Mouse (Mus musculus) myocyte (in vitro differentiated cells): ENCODE results near the gene Cldn9. TPM values are rescaled to one million over a fixed set of nuclear protein-coding genes. Genes with fewer than 3 reads are reported as not detected.
A peak's percentile ranks its signal among the peaks of the same experiment; 100 is the strongest.

Experiments
- H3K27me3 ChIP-seq: one replicate; pipeline ENCODE4 v1.6.1; 2011; ENCODE audit not compliant: control insufficient read depth, insufficient read depth, insufficient read length
- H3K36me3 ChIP-seq: one replicate; pipeline ENCODE4 v1.6.1; 2011; ENCODE audit not compliant: control insufficient read depth, insufficient read depth
- H3K4me2 ChIP-seq: one replicate; pipeline ENCODE4 v1.6.1; 2011; ENCODE audit warnings: low read depth, control low read depth
- H3K4me3 ChIP-seq: one replicate; pipeline ENCODE4 v1.5.1; 2011; ENCODE audit warnings: mild to moderate bottlenecking, control low read depth, moderate library complexity
- H3K79me2 ChIP-seq: one replicate; pipeline ENCODE4 v1.6.1; 2011; ENCODE audit not compliant: control insufficient read depth, insufficient read depth
- H3ac ChIP-seq: one replicate; pipeline ENCODE4 v1.6.1; 2011; ENCODE audit not compliant: control insufficient read depth, insufficient read length
- CEBPB ChIP-seq: IDR thresholded peaks from 2 replicates; pipeline ENCODE4 v1.6.1; 2011; ENCODE audit warnings: mild to moderate bottlenecking, moderate library complexity; ENCODE audit not compliant: poor library complexity, insufficient read depth, severe bottlenecking
- E2F4 ChIP-seq: IDR thresholded peaks from one replicate; pipeline ENCODE4 v1.6.1; 2011; ENCODE audit warnings: mild to moderate bottlenecking, control low read depth, moderate library complexity; ENCODE audit not compliant: insufficient read depth
- MAX ChIP-seq: IDR thresholded peaks from one replicate; pipeline ENCODE4 v1.6.1; 2011; ENCODE audit warnings: low read depth, mild to moderate bottlenecking, control low read depth
- MYOD1 ChIP-seq, 3 experiments: IDR thresholded peaks; one replicate each; pipeline ENCODE4 v1.6.1; 2011; ENCODE audit warnings: control low read depth in 2 of 3, low read depth in 2 of 3, mild to moderate bottlenecking in 2 of 3, moderate library complexity in 1 of 3; ENCODE audit not compliant: insufficient read length in 2 of 3, control insufficient read depth in 1 of 3
- MYOG ChIP-seq, 3 experiments: IDR thresholded peaks; one replicate each; pipeline ENCODE4 v1.6.1; 2011; ENCODE audit warnings: control low read depth in 2 of 3, low read depth in 2 of 3, mild to moderate bottlenecking in 2 of 3; ENCODE audit not compliant: insufficient read length in 2 of 3, control insufficient read depth in 1 of 3, insufficient read depth in 1 of 3
- POLR2A ChIP-seq: IDR thresholded peaks from one replicate; pipeline ENCODE4 v1.6.1; 2011; ENCODE audit warnings: low read depth, mild to moderate bottlenecking, control low read depth, moderate library complexity; ENCODE audit not compliant: insufficient read length
- POLR2AphosphoS2 ChIP-seq: IDR thresholded peaks from one replicate; pipeline ENCODE4 v1.6.1; 2011; ENCODE audit warnings: low read depth, control low read depth; ENCODE audit not compliant: insufficient read length
- REST ChIP-seq: IDR thresholded peaks from one replicate; pipeline ENCODE4 v1.6.1; 2011; ENCODE audit warnings: mild to moderate bottlenecking, control low read depth, moderate library complexity; ENCODE audit not compliant: insufficient read depth, insufficient read length
- SRF ChIP-seq: IDR thresholded peaks from one replicate; pipeline ENCODE4 v1.6.1; 2011; ENCODE audit warnings: low read depth; ENCODE audit not compliant: control insufficient read depth, insufficient read length
- TCF12 ChIP-seq: IDR thresholded peaks from one replicate; pipeline ENCODE4 v1.6.1; 2011; ENCODE audit warnings: mild to moderate bottlenecking, control low read depth; ENCODE audit not compliant: poor library complexity, insufficient read depth, severe bottlenecking
- TCF3 ChIP-seq: IDR thresholded peaks from one replicate; pipeline ENCODE4 v1.6.1; 2011; ENCODE audit warnings: low read depth, control low read depth; ENCODE audit not compliant: insufficient read length
- USF1 ChIP-seq: IDR thresholded peaks from one replicate; pipeline ENCODE4 v1.6.1; 2011; ENCODE audit warnings: low read depth, mild to moderate bottlenecking, control low read depth, moderate library complexity
- polyA plus RNA-seq: library from polyadenylated mRNA; unstranded; fragments of >200 nt; fragmentation: generic; extraction: Trizol; gene quantifications from one replicate; pipeline ENCODE4 v1.2.1, GENCODE M21; 2012; ENCODE audit warnings: missing spikeins

The Cldn9 gene
- polyA plus RNA-seq, 1 experiment, result 0.24 TPM

DNA sequence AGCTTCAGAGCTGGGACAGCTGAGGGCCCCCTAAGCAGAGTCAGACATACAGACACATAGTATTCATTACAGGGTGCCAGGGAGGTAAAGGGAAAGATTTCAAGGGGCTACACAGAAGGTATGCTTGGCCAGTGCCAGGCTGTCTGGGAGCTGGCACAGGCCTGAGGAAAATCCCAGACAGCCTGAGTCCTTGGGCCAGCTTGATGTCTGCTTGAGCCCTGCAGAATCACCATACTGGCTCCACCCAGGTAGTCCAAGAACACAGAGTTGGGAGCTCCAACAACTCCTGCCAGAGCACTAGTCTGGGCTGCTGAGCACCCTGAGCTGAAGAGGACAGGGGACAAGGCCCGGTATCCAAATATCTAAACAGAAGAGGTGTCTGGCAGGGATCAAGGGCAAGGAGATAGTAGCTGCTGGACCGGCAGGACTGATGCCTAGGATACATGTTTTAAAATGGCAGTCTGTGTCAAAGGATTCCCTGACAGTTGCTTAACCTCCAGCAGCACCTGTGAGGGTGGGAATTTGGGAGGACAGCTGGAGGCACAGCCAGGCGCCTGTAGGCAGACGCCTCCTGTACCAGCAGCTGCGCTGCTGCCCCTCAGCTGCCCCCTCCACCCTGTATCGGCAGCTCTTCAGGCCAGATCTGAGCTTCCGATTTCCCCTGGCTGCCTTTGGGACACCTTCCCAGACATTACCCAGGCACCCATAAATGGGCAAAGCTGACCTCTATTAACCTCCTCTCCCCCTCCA lies 38.7 kb upstream of the Cldn9 start, which contains the start of gene 1520401A03Rik:
TSS of gene 1520401A03Rik (minus strand) at position 408 of the 750 bp plus-strand sequence.
- no peaks in the 10 kb centered on the region for H3K79me2 ChIP-seq
- H3K4me3 ChIP-seq, result no peak within 1 kb of the TSS
- TF ChIP-seq E2F4, result no peak
- TF ChIP-seq POLR2AphosphoS2, result no peak
- peak; percentile 97 for TF ChIP-seq TCF12
- TF ChIP-seq SRF, result peak; percentile 54
- no peak for TF ChIP-seq USF1
- TF ChIP-seq MAX, result no peak
- TF ChIP-seq REST, result no peak
- no peak for TF ChIP-seq POLR2A
- TF ChIP-seq TCF3, result peak; percentile 98
- TF ChIP-seq MYOD1 (IDR thresholded peaks at IDR 0.05; ENCODE audit: control insufficient read depth in 1 of 3, insufficient read length in 2 of 3, low read depth in 2 of 3), result peak in 2 of 3 experiments; percentile 96 to 98
- TF ChIP-seq MYOG (IDR thresholded peaks at IDR 0.05; ENCODE audit: control insufficient read depth in 1 of 3, insufficient read depth in 1 of 3, insufficient read length in 2 of 3, low read depth in 2 of 3), result peak; percentile 65 to 100 (median 98)
- TF ChIP-seq CEBPB, result peak; percentile 15; the same call in 1 of the 2 replicates
- no peaks in the 10 kb centered on the region for H3K36me3 ChIP-seq
- H3ac ChIP-seq, result no peak within 1 kb of the TSS
- no peaks in the 10 kb centered on the region for H3K27me3 ChIP-seq
- no peak within 1 kb of the TSS for H3K4me2 ChIP-seq

DNA sequence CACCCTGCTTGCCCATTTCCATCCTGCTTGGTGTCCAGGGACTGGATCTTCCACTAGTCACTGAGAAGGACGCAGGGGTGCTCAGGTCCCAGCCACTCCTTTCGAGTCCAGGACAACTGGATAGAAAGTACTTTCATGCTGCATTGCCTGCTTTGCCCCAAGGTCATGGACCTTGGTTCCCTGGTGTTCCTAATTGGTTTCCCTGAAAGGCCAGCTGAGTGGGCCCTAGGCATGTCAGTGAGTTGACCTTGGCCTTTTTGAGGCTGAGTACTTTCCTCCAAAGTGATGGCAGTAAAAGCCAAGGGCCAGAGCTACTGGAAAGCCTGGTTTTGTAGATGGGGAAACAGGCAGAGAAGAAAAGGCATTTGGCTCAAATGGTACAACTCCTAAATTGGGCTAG lies 38.1 kb upstream of the Cldn9 start:
- no peak overlapping the region for H3ac ChIP-seq
- no peak for TF ChIP-seq POLR2A
- TF ChIP-seq MAX, result no peak
- TF ChIP-seq MYOD1 (IDR thresholded peaks at IDR 0.05; ENCODE audit: control insufficient read depth in 1 of 3, insufficient read length in 2 of 3, low read depth in 2 of 3), result no peak
- no peak for TF ChIP-seq E2F4
- no peak for TF ChIP-seq TCF3
- TF ChIP-seq REST, result no peak
- TF ChIP-seq MYOG (IDR thresholded peaks at IDR 0.05; ENCODE audit: control insufficient read depth in 1 of 3, insufficient read depth in 1 of 3, insufficient read length in 2 of 3, low read depth in 2 of 3), result no peak
- TF ChIP-seq CEBPB, result no peak
- TF ChIP-seq POLR2AphosphoS2, result no peak
- TF ChIP-seq USF1, result no peak
- TF ChIP-seq SRF, result no peak
- TF ChIP-seq TCF12, result no peak
- H3K4me2 ChIP-seq, result no peak overlapping the region
- no peaks in the 10 kb centered on the region for H3K79me2 ChIP-seq
- no peaks in the 10 kb centered on the region for H3K36me3 ChIP-seq
- H3K27me3 ChIP-seq, result no peaks in the 10 kb centered on the region
- H3K4me3 ChIP-seq, result no peak overlapping the region

DNA sequence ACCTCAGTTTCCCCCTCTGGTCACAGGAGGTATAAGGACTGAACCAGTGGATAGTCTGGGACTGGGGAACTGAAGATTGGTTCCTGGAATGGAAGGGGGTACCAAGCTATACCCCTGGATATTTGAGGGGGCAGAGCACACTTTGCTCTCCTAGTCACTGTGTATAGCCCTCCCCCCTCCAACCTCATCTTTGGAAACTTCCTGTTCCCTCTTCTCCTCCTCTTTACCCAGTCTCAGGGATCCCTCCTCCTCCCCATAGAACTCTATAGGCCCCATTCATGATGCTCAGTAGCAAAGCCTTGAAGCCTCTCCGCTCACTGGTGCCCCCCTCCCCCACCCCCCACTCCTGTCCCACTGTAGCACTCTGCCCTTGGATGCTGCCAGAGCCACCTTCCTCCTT lies 35.6 kb upstream of the Cldn9 start:
- no peaks in the 10 kb centered on the region for H3K27me3 ChIP-seq
- no peak overlapping the region for H3K4me3 ChIP-seq
- H3K36me3 ChIP-seq, result no peaks in the 10 kb centered on the region
- H3K79me2 ChIP-seq, result no peaks in the 10 kb centered on the region
- TF ChIP-seq E2F4, result no peak
- no peak for TF ChIP-seq POLR2AphosphoS2
- no peak for TF ChIP-seq POLR2A
- no peak for TF ChIP-seq MYOG (IDR thresholded peaks at IDR 0.05; ENCODE audit: control insufficient read depth in 1 of 3, insufficient read depth in 1 of 3, insufficient read length in 2 of 3, low read depth in 2 of 3)
- no peak for TF ChIP-seq USF1
- no peak for TF ChIP-seq TCF12
- no peak for TF ChIP-seq MYOD1 (IDR thresholded peaks at IDR 0.05; ENCODE audit: control insufficient read depth in 1 of 3, insufficient read length in 2 of 3, low read depth in 2 of 3)
- no peak for TF ChIP-seq SRF
- no peak for TF ChIP-seq MAX
- no peak for TF ChIP-seq CEBPB
- no peak for TF ChIP-seq REST
- TF ChIP-seq TCF3, result no peak
- H3ac ChIP-seq, result no peak overlapping the region
- H3K4me2 ChIP-seq, result no peak overlapping the region

DNA sequence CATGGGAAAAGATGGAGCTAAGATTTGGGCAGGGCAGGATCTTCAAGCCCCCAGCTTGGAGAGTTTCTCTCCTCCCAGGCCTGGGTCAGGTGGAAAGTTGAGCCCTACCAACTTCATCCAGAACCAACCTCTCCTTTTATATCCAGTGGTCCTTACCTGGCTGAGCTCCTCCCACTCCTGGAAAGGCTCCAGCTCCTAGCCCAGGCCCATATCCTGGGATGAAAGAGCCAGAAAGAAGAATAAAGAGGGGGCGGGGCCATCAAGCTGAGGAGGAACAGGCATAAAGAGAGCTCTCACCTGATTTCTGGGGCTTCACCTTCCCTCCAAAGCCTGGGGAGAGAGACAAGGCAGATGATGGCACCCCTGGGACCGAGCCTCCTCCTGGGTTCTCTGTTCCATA lies 33.2 kb upstream of the Cldn9 start:
- TF ChIP-seq POLR2AphosphoS2, result no peak
- no peak for TF ChIP-seq MYOG (IDR thresholded peaks at IDR 0.05; ENCODE audit: control insufficient read depth in 1 of 3, insufficient read depth in 1 of 3, insufficient read length in 2 of 3, low read depth in 2 of 3)
- no peak for TF ChIP-seq USF1
- TF ChIP-seq SRF, result no peak
- no peak for TF ChIP-seq CEBPB
- no peak for TF ChIP-seq MAX
- TF ChIP-seq REST, result no peak
- TF ChIP-seq MYOD1 (IDR thresholded peaks at IDR 0.05; ENCODE audit: control insufficient read depth in 1 of 3, insufficient read length in 2 of 3, low read depth in 2 of 3), result no peak
- TF ChIP-seq TCF12, result no peak
- no peak for TF ChIP-seq TCF3
- no peak for TF ChIP-seq E2F4
- Histone ChIP-seq H3K4me2 (no peak overlapping the region), H3ac (no peak overlapping the region), H3K4me3 (no peak overlapping the region), H3K79me2 (no peaks in the 10 kb centered on the region), H3K27me3 (no peaks in the 10 kb centered on the region), H3K36me3 (no peaks in the 10 kb centered on the region)
